Mouse (Mus musculus) Muller cell, postnatal 12 days (primary cell): ENCODE results near the gene C2cd2.

Source experiments
- DNase-seq: peaks from one replicate; pipeline ENCODE4 v3.0.0-alpha.2; 2015; ENCODE audit errors: inconsistent ontology term

Gene C2cd2

GRCm38 (mm10) chr16:97815269-97815668 is 147.1 kb downstream of the C2cd2 start:
- no peak for DNase-seq

DNA sequence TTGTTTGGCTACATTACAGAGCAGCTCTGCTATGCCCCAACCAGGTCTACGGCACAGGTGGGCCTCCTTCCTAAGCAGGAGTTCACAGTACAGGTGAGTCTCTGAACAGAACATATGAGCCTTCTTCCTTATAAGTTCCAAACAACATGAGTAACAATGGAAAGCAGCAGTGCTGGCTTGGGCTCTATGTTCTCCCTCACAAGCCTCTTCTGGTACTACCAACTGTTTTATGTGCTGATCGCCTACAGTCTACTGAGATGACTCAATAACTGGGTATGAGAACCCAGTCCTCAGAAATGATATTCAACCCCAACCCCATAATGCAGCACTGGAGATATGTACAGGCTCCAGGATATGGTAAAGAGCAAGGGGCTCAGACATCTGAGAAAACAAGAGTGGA is 148.3 kb downstream of the C2cd2 start:
- no peak for DNase-seq

- no peak for DNase-seq
These were observed 153.5 kb downstream of the C2cd2 start for GRCm38 (mm10) chr16:97808881-97809280.

DNA sequence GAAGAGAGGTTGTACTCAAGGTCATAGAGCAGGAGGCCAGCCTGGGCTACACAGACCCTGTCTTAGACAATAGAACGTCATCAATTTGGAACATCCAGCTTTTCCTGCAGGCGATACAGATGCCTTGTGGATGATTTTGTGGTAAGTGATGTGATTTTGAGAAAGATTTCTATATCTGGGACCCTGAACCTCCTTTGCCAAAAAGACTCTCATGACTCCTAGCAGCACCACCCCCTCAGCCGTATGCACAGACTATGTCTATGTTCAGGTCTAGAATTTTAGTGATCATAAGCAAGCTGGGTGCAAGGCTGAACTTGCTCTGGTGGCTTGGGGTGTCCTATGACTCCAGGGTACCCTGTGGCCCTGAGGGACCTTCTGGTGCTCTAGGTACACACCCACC is 156.8 kb downstream of the C2cd2 start:
- no peak for DNase-seq
